Mouse (Mus musculus): ENCODE data around the gene Nfib. TPM values are rescaled to one million over a fixed set of nuclear protein-coding genes. Genes with fewer than 3 reads are reported as not detected.

The Nfib gene
- polyA plus RNA-seq, 1 experiment from 2014 or later: 39.8 TPM

DNA sequence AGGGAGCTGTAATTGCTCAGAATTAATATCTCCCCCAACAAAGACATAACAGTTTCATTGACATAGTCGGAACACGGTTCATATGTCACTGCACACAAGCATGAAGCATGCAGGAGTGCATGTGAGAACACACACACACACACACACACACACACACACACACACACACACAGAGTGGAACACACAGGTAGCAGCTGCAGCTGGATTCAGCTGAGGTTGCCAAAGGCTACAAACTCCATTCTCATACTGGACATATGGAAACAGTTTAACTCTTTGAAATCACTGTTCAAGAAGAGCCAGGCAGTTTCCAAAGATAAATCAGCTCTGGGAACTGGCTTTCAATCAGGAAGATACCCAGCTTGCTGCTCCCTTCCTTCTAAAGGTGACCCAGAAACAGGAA is 462 bp upstream of the Nfib start:
- H3K27me3 ChIP-seq: 0 out of 2 replicates have a peak, but pooled peaks cover 3% of the 10 kb centered on the region
- H3K9me3 ChIP-seq: no peaks in the 10 kb centered on the region
- H3K4me3 ChIP-seq: no peak overlapping the region
- no peak for ATAC-seq (ENCODE audit: low FRiP score, low read depth)
- H3K9ac ChIP-seq (replicated peaks): no peak overlapping the region
- no peaks in the 10 kb centered on the region for H3K36me3 ChIP-seq
- H3K4me2 ChIP-seq (replicated peaks): no peak overlapping the region
- H3K27ac ChIP-seq (replicated peaks): peak overlapping the region; percentile 60
- WGBS: 67% methylated on average over 2 of the region's 2 CpGs
- H3K4me1 ChIP-seq: peaks cover 34% of the 10 kb centered on the region

DNA sequence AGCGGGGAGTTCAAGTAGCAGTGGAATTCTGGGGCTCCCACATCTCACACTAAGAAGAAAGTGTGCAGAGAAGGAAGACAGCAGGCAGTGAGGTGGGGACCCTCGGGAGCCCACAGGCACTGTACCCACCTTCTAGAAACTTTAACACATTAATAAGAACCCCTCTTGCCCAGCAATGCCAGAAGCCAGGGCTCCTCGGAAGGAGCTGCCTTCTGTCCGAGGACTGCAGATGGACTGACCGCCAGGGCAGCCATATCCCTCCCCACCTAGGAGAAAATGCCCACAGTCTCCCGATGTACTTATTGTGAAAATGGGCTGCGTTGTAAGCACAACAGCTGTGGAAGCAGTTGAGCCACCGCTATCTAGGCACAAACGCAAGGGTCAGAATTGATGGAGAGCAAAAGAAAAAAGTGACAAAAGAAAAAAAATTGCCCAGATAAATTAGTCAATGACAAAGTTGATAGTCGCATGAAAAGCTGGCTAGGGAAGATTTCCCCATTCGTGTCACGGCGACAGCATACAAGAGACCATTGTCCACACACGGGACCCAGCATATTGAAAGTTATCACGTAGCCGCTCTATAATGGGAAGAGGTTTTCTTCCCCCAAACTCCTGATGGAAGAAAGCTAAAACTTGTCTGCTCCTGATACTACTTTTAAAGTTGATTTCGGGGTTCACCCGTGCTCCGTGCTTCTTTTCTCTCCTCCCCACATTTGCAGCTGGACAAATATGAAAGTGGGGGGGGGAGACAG is 1.3 kb downstream of the Nfib start:
- H3K4me2 ChIP-seq (replicated peaks): peak overlapping the region; percentile 37
- peak overlapping the region; percentile 10; the same call in 1 of the 2 replicates for H3K4me3 ChIP-seq
- 0 out of 2 replicates have a peak, but pooled peaks cover 3% of the 10 kb centered on the region for H3K27me3 ChIP-seq
- peaks cover 37% of the 10 kb centered on the region for H3K4me1 ChIP-seq
- no peaks in the 10 kb centered on the region for H3K36me3 ChIP-seq
- no peaks in the 10 kb centered on the region for H3K9me3 ChIP-seq
- H3K9ac ChIP-seq (replicated peaks): peak overlapping the region; percentile 28
- 57% methylated on average over 19 of the region's 19 CpGs for WGBS
- H3K27ac ChIP-seq (replicated peaks): peak overlapping the region; percentile 60
- ATAC-seq (ENCODE audit: low FRiP score, low read depth): peak; percentile 35; the same call in 1 of the 2 replicates

DNA sequence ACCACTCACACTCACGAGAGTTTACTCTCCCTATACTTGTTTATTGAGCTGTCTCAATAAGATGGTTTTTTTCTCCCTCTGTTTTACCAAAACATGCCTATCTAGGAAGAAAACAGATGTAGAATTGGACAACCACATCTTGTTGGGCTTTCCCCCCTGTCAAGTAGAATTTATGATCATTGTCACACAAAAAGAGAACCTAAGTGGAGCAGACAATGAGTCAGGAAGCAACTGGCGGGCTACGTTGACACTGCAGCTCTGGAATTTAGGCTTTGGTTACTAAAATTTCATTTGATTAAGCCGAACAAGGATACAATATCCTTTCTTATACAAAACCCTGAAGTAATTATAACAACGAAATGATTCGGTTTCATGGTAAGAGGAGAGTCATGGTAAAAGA is 2.7 kb downstream of the Nfib start:
- 0 out of 2 replicates have a peak, but pooled peaks cover 3% of the 10 kb centered on the region for H3K27me3 ChIP-seq
- ATAC-seq (ENCODE audit: low FRiP score, low read depth): no peak
- no peaks in the 10 kb centered on the region for H3K36me3 ChIP-seq
- H3K4me3 ChIP-seq: no peak overlapping the region
- WGBS: 73% methylated on average over 6 of the region's 6 CpGs
- H3K4me2 ChIP-seq (replicated peaks): no peak overlapping the region
- H3K4me1 ChIP-seq: peaks cover 34% of the 10 kb centered on the region
- no peaks in the 10 kb centered on the region for H3K9me3 ChIP-seq
- no peak overlapping the region for H3K27ac ChIP-seq (replicated peaks)
- no peak overlapping the region for H3K9ac ChIP-seq (replicated peaks)

DNA sequence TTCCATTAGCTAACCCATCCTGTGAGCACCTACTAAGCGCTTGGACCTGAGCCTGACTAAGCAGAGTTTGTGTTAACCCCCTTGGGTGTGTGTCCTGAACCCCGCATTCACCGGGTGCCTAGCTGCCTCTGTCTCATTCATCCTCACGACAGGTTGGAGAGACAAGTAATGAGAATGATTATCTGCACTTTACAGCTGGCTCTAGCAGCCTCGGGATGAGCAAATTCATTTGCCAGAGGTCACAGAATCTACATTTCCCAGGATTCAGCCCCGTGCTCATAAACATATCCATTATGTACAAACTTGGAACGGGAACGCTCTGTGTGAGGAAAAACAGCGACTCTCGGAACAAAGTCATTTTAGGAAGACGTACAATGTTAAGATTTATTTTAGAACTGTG is 6.0 kb downstream of the Nfib start:
- ATAC-seq (ENCODE audit: low FRiP score, low read depth): no peak

DNA sequence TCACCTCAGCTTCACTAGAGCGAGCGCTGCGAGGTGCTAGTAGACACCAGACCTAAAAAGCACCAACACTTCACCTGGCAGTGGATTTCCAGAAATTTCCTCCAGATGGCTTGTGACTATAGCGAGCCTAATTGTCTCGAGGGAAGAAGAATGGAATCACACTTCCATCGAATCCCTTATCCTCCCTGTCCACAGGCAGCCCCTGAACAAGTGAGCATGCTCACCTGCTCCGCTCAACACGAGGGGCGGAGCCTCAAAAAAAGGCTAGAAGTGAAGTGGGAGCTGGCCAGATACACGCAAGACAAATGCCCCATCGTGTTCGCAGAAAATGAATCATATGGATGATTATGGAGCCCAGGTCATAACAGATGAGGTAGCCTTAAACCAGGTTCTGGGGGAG is 6.9 kb downstream of the Nfib start:
- no peak overlapping the region for H3K4me3 ChIP-seq
- H3K4me2 ChIP-seq (replicated peaks): no peak overlapping the region
- H3K9me3 ChIP-seq: no peaks in the 10 kb centered on the region
- H3K9ac ChIP-seq (replicated peaks): no peak overlapping the region
- peaks cover 12% of the 10 kb centered on the region; the same call in 1 of the 2 replicates for H3K4me1 ChIP-seq
- no peak overlapping the region for H3K27ac ChIP-seq (replicated peaks)
- no peak for ATAC-seq (ENCODE audit: low FRiP score, low read depth)
- 93% methylated on average over 12 of the region's 12 CpGs for WGBS
- H3K36me3 ChIP-seq: no peaks in the 10 kb centered on the region
- no peaks in the 10 kb centered on the region for H3K27me3 ChIP-seq

More for the DNA sequence above, 6.0 kb downstream of the Nfib start:
- Histone ChIP-seq H3K4me2 (replicated peaks) (no peak overlapping the region), H3K4me3 (no peak overlapping the region), H3K36me3 (no peaks in the 10 kb centered on the region), H3K27me3 (no peaks in the 10 kb centered on the region), H3K9me3 (no peaks in the 10 kb centered on the region), H3K4me1 (peaks cover 18% of the 10 kb centered on the region; the same call in 1 of the 2 replicates), H3K27ac (replicated peaks) (peak overlapping the region; percentile 52; the same call in 1 of the 2 replicates), H3K9ac (replicated peaks) (no peak overlapping the region)
- 73% methylated on average over 11 of the region's 11 CpGs for WGBS

DNA sequence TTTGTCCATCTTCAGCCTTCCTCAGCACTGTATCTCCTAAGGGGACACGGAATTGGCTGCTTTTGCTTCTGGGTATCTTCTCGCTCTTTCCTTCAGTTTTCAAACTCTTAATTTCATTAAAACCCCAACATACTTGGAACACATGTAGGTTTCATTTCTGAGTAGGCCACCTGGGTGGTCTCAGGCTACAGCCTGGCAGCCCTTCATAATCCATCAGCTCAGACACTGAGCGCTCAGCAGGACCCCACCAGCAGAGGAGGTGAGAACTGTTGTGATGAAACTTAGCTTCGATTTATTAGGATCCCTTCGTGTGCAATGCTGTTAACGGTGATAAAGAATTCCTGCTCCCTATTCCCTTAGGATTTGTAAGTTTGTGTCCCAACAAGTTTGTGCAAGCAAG is 8.4 kb downstream of the Nfib start:
- Histone ChIP-seq H3K4me2 (replicated peaks) (no peak overlapping the region), H3K27me3 (no peaks in the 10 kb centered on the region), H3K9ac (replicated peaks) (no peak overlapping the region), H3K4me3 (no peak overlapping the region), H3K36me3 (no peaks in the 10 kb centered on the region), H3K9me3 (no peaks in the 10 kb centered on the region), H3K4me1 (peaks cover 19% of the 10 kb centered on the region), H3K27ac (replicated peaks) (no peak overlapping the region)
- 68% methylated on average over 6 of the region's 6 CpGs for WGBS
- ATAC-seq (ENCODE audit: low FRiP score, low read depth): no peak

DNA sequence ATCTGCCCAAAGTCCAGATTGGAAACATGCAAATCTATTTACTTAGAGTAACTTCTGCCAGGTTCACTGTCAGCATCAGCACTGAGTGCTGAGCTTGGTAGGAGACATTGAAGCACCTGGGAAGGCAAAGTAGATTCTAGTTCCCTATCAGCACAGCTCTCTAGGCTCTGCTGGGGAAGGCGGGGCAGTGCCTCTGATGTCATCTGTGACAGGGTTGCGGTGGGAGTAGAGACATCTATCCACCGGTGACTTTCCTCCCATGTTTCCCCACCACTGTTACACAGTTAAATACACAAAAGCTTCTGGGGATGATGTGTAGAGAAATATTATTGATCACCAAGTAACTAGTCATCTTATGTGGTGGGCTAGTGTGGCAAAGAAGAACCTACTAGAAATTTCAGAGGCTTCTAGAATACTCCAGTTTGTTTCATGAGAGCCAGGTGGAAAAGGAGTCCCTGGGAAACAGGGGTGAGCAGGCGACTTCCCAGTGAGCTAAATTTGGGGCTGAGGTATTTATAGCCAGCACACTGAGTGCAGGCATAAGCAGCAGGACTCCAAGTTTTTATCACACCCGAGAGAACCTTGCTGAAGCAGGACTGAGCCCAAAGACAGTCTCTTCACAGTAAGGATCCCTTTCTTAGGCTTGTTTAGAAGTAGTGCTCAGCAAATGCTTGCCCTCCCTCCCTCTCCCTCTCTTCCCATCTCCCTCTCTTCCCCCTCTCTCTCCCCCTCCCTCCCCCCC is 9.6 kb downstream of the Nfib start:
- Histone ChIP-seq H3K27me3 (no peaks in the 10 kb centered on the region), H3K4me2 (replicated peaks) (no peak overlapping the region), H3K27ac (replicated peaks) (no peak overlapping the region), H3K4me1 (peaks cover 28% of the 10 kb centered on the region), H3K4me3 (no peak overlapping the region), H3K36me3 (no peaks in the 10 kb centered on the region), H3K9me3 (no peaks in the 10 kb centered on the region), H3K9ac (replicated peaks) (no peak overlapping the region)
- 82% methylated on average over 5 of the region's 5 CpGs for WGBS
- ATAC-seq (ENCODE audit: low FRiP score, low read depth): no peak

DNA sequence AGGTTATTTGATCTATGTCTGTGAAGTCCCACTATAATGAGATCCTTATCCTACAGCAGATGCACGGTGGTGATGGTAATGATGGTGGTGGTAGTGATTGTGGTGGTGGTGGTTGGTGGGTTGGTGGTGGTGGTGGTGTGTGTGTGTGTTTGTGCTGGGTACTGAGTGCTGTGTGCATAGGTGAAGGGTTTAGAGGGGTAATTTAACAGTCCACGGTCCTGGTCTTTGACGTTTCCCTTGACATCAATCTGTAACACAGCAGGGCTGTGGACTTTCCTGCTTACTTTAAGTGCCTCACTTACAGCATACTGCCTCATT is 13.6 kb downstream of the Nfib start:
- no peak overlapping the region for H3K4me2 ChIP-seq (replicated peaks)
- no peak overlapping the region for H3K9ac ChIP-seq (replicated peaks)
- no peaks in the 10 kb centered on the region for H3K27me3 ChIP-seq
- WGBS: 65% methylated on average over 3 of the region's 3 CpGs
- peaks cover 25% of the 10 kb centered on the region for H3K4me1 ChIP-seq
- no peaks in the 10 kb centered on the region for H3K9me3 ChIP-seq
- H3K36me3 ChIP-seq: no peaks in the 10 kb centered on the region
- H3K4me3 ChIP-seq: no peak overlapping the region
- 0 out of 2 replicates have a peak, but pooled peaks have one; percentile 14 for ATAC-seq (ENCODE audit: low FRiP score, low read depth)
- peak overlapping the region; percentile 64 for H3K27ac ChIP-seq (replicated peaks)

DNA sequence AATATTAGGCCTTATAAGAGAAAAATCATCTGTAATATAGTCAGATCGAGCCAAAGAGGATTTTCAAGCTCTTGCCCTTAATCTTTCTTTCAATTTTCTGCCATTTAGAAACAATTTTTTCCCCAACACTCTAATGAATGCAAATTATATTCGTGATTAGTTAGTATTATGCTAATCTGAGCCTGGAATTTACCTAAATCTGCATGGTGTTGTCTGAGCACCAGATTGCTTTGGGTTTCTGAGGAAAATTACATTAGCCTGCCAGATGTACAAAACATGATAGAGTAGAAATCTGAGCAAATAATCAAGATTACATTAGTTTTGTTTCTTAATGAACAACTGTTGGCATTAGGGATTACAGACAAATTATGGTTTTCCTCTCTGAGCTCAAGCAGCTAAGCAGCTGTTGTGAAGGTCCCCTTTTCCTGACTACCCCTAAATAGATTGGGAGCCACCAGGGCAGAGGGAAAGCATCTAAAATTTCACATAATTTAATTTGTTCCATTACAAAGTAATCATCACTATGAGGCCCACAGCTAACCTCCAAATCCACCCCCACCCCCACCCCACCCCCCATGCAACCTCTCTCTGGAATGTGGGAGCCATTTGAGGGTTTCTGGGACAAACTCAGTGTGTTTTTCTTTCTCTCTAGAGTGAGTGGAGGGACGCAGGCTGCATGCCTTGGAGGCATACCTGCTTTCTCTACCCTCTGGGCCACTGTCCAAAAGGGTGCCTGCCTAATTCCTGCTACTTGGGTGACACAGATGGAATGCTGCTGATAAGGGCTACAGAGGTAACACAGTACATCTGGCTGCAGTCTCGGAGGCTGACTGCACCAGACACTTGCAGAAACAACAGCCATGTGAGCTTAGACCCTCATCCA is 14.2 kb downstream of the Nfib start:
- 54% methylated on average over 4 of the region's 4 CpGs for WGBS
- H3K36me3 ChIP-seq: no peaks in the 10 kb centered on the region
- no peak overlapping the region for H3K9ac ChIP-seq (replicated peaks)
- H3K27me3 ChIP-seq: no peaks in the 10 kb centered on the region
- peak; percentile 57 for ATAC-seq (ENCODE audit: low FRiP score, low read depth)
- H3K4me2 ChIP-seq (replicated peaks): no peak overlapping the region
- H3K4me3 ChIP-seq: no peak overlapping the region
- H3K27ac ChIP-seq (replicated peaks): peak overlapping the region; percentile 64
- peaks cover 25% of the 10 kb centered on the region for H3K4me1 ChIP-seq
- no peaks in the 10 kb centered on the region for H3K9me3 ChIP-seq

DNA sequence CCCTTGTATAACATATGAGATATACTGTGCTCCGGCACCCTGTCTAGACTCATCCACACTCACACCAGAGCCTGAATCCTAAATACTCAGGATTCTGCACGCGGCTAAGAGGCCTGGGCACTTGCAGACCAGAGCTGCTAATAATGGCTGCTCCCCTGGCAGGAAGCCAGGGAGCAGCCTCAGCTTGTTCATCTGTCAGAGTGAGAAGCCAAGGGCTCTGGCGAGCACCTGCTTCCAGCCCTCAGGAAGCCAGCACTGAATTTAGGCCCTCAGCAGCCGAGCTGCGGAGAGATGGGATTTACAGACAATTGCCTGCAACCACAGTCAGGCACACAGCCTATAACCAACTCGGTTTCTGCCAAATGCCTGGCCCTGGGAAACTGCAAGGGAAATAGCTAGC is 15.3 kb downstream of the Nfib start:
- ATAC-seq (ENCODE audit: low FRiP score, low read depth): peak; percentile 68
- H3K36me3 ChIP-seq: no peaks in the 10 kb centered on the region
- no peaks in the 10 kb centered on the region for H3K9me3 ChIP-seq
- peaks cover 25% of the 10 kb centered on the region for H3K4me1 ChIP-seq
- H3K4me3 ChIP-seq: no peak overlapping the region
- H3K27ac ChIP-seq (replicated peaks): peak overlapping the region; percentile 62
- H3K27me3 ChIP-seq: no peaks in the 10 kb centered on the region
- 42% methylated on average over 7 of the region's 7 CpGs for WGBS
- no peak overlapping the region for H3K4me2 ChIP-seq (replicated peaks)
- H3K9ac ChIP-seq (replicated peaks): no peak overlapping the region

DNA sequence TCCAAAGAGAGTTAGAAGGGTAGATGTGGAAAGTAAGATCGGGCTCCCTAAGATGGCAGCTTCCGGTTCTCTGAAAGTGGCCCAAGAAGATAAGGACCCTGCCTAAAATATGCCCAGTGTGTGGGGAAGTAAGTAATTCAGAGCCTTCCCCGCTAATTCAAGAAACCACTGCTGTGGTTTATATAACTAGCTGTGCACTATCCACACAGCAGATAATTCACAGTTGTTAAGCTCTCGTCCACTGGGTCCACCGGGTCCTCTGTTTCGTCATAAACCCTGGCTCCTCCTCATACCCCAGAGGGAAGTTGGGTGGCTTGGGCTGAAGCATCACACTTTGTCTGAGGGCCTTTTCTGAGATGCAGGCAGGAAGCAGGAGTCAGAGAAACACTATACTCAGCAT is 19.5 kb downstream of the Nfib start:
- H3K4me3 ChIP-seq: no peak overlapping the region
- H3K9ac ChIP-seq (replicated peaks): no peak overlapping the region
- no peaks in the 10 kb centered on the region for H3K27me3 ChIP-seq
- 98% methylated on average over 6 of the region's 6 CpGs for WGBS
- ATAC-seq (ENCODE audit: low FRiP score, low read depth): no peak
- H3K27ac ChIP-seq (replicated peaks): no peak overlapping the region
- no peaks in the 10 kb centered on the region for H3K36me3 ChIP-seq
- no peak overlapping the region for H3K4me2 ChIP-seq (replicated peaks)
- no peaks in the 10 kb centered on the region for H3K9me3 ChIP-seq
- peaks cover 9% of the 10 kb centered on the region; the same call in 1 of the 2 replicates for H3K4me1 ChIP-seq

All from midbrain, embryonic 12.5 days (tissue).